Mouse (Mus musculus): ENCODE results near the gene Sipa1.

DNA sequence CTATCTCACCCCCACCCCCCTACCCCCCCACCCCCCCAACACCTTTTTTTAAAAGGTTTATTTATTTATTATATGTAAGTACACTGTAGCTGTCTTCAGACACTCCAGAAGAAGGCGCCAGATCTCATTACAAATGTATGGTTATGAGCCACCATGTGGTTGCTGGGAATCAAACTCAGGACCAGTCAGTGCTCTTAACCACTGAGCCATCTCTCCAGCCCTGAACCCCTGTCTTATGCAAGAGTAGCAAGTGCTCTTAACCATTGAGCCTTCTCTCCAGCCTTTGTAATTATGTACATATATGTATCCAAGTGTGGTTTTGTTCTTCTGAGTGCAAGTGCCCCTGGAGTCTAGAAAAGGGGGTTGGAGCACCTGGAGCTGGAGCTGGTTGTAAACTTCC is 51.5 kb downstream of the Sipa1 start:
- TF ChIP-seq FLI1 (IDR thresholded peaks at IDR 0.05; ENCODE audit: low read length) (no peak), GATA1 (IDR thresholded peaks at IDR 0.05; ENCODE audit: borderline replicate concordance, low read length) (no peak)
